Mouse (Mus musculus) adrenal gland, adult 8-10 months (tissue): ENCODE results near the gene Kcnk6. TPM values are rescaled to one million over a fixed set of nuclear protein-coding genes. Genes with fewer than 3 reads are reported as not detected.

Source experiments
- DNase-seq: peaks from one replicate; pipeline ENCODE4 v3.0.0; 2022
- total RNA-seq, 4 experiments: library from RNA; stranded (reverse); gene quantifications; 2 replicates each; pipeline ENCODE4 v1.2.4; 2022

Kcnk6 gene
- 1 to 10 TPM; 1.2 to 2.6 (median 1.8) TPM for total RNA-seq

- no peak for DNase-seq
These were observed at the start of gene Kcnk6 for GRCm38 (mm10) chr7:29232247-29233013. TSS of gene Kcnk6 (minus strand) at chr7:29232515.

- DNase-seq = peak; percentile 59
These were observed 49.1 kb upstream of the Kcnk6 start, which contains the start of gene Spint2 for GRCm38 (mm10) chr7:29281201-29282073. TSS of gene Spint2 (minus strand) at chr7:29281912.

GRCm38 (mm10) chr7:29280801-29281200 lies 48.5 kb upstream of the Kcnk6 start:
- DNase-seq = no peak

GRCm38 (mm10) chr7:29279924-29280323 lies 47.6 kb upstream of the Kcnk6 start:
- peak; percentile 55 for DNase-seq

- no peak for DNase-seq
These were observed 46.9 kb upstream of the Kcnk6 start for GRCm38 (mm10) chr7:29279261-29279660.

GRCm38 (mm10) chr7:29277510-29277909 lies 45.2 kb upstream of the Kcnk6 start:
- no peak for DNase-seq

- DNase-seq = no peak
These were observed 44.4 kb upstream of the Kcnk6 start for GRCm38 (mm10) chr7:29276715-29277114.

GRCm38 (mm10) chr7:29271687-29272465 lies 39.6 kb upstream of the Kcnk6 start:
- DNase-seq = no peak

GRCm38 (mm10) chr7:29270445-29270844 lies 38.1 kb upstream of the Kcnk6 start:
- no peak for DNase-seq

- no peak for DNase-seq
These were observed 34.6 kb upstream of the Kcnk6 start for GRCm38 (mm10) chr7:29266931-29267330.

GRCm38 (mm10) chr7:29265636-29266035 lies 33.3 kb upstream of the Kcnk6 start:
- DNase-seq = no peak

- DNase-seq = no peak
These were observed 31.5 kb upstream of the Kcnk6 start for GRCm38 (mm10) chr7:29263831-29264230.

GRCm38 (mm10) chr7:29262151-29262550 lies 29.8 kb upstream of the Kcnk6 start:
- no peak for DNase-seq

- DNase-seq = no peak
These were observed 27.7 kb upstream of the Kcnk6 start for GRCm38 (mm10) chr7:29259781-29260730.

GRCm38 (mm10) chr7:29257368-29257767 lies 25.1 kb upstream of the Kcnk6 start:
- no peak for DNase-seq

- DNase-seq = no peak
These were observed 23.6 kb upstream of the Kcnk6 start for GRCm38 (mm10) chr7:29255875-29256274.

- DNase-seq = no peak
These were observed 21.5 kb upstream of the Kcnk6 start for GRCm38 (mm10) chr7:29253842-29254241.

- DNase-seq = no peak
These were observed 18.9 kb upstream of the Kcnk6 start for GRCm38 (mm10) chr7:29251166-29251565.

GRCm38 (mm10) chr7:29248261-29248841 lies 16.0 kb upstream of the Kcnk6 start, which contains the start of gene 2200002D01Rik:
TSS of gene 2200002D01Rik (minus strand) at chr7:29248466.
- DNase-seq = no peak

GRCm38 (mm10) chr7:29247706-29248105 lies 15.4 kb upstream of the Kcnk6 start:
- no peak for DNase-seq

- peak; percentile 60 for DNase-seq
These were observed 15.0 kb upstream of the Kcnk6 start for GRCm38 (mm10) chr7:29247314-29247700.
